Mouse (Mus musculus): ENCODE results near the gene Evc. TPM values are rescaled to one million over a fixed set of nuclear protein-coding genes. Genes with fewer than 3 reads are reported as not detected.

The Evc gene
- polyA plus RNA-seq, 1 experiment from 2014 or later = 6.2 TPM

- H3K27me3 ChIP-seq (replicated peaks; ENCODE audit: control insufficient read depth, insufficient read depth, low read length) = no peaks in the 10 kb centered on the region
- no peaks in the 10 kb centered on the region for H3K4me1 ChIP-seq (replicated peaks; ENCODE audit: control insufficient read depth, insufficient read depth, low read length)
- H3K4me2 ChIP-seq (ENCODE audit: low read length) = no peak overlapping the region
- no peak overlapping the region for H3K27ac ChIP-seq (ENCODE audit: low read length)
- peaks cover 3% of the 10 kb centered on the region; the same call in 1 of the 2 replicates for H3K36me3 ChIP-seq (ENCODE audit: control insufficient read depth, insufficient read depth)
- ATAC-seq = no peak
- no peaks in the 10 kb centered on the region for H3K9me3 ChIP-seq (ENCODE audit: control insufficient read depth, low read length)
- H3K4me3 ChIP-seq (replicated peaks; ENCODE audit: low read length) = no peak overlapping the region
- 81% methylated on average over 2 of the region's 2 CpGs for WGBS
- H3K9ac ChIP-seq (replicated peaks; ENCODE audit: low read depth, low read length) = no peak overlapping the region
Observed at GRCm38 (mm10) chr5:37351791-37352190, 15.1 kb upstream of the Evc start.

GRCm38 (mm10) chr5:37343962-37344361 lies 7.3 kb upstream of the Evc start:
- no peak overlapping the region for H3K27ac ChIP-seq (ENCODE audit: low read length)
- no peaks in the 10 kb centered on the region for H3K27me3 ChIP-seq (replicated peaks; ENCODE audit: control insufficient read depth, insufficient read depth, low read length)
- no peaks in the 10 kb centered on the region for H3K9me3 ChIP-seq (ENCODE audit: control insufficient read depth, low read length)
- H3K4me2 ChIP-seq (ENCODE audit: low read length) = no peak overlapping the region
- no peak overlapping the region for H3K9ac ChIP-seq (replicated peaks; ENCODE audit: low read depth, low read length)
- no peaks in the 10 kb centered on the region for H3K4me1 ChIP-seq (replicated peaks; ENCODE audit: control insufficient read depth, insufficient read depth, low read length)
- no peak overlapping the region for H3K4me3 ChIP-seq (replicated peaks; ENCODE audit: low read length)
- no peaks in the 10 kb centered on the region for H3K36me3 ChIP-seq (ENCODE audit: control insufficient read depth, insufficient read depth)
- WGBS = 90% methylated on average over 2 of the region's 2 CpGs
- ATAC-seq = no peak

- Histone ChIP-seq H3K9ac (replicated peaks; ENCODE audit: low read depth, low read length) (peak within 1 kb of the TSS; percentile 61), H3K4me3 (replicated peaks; ENCODE audit: low read length) (peak within 1 kb of the TSS; percentile 54), H3K4me2 (ENCODE audit: low read length) (peak within 1 kb of the TSS; percentile 94), H3K27me3 (replicated peaks; ENCODE audit: control insufficient read depth, insufficient read depth, low read length) (no peaks in the 10 kb centered on the region), H3K27ac (ENCODE audit: low read length) (no peak within 1 kb of the TSS), H3K4me1 (replicated peaks; ENCODE audit: control insufficient read depth, insufficient read depth, low read length) (peaks cover 22% of the 10 kb centered on the region), H3K9me3 (ENCODE audit: control insufficient read depth, low read length) (no peaks in the 10 kb centered on the region), H3K36me3 (ENCODE audit: control insufficient read depth, insufficient read depth) (no peaks in the 10 kb centered on the region)
- ATAC-seq = peak; percentile 86
- WGBS = 0% methylated on average over 27 of the region's 27 CpGs
Observed at GRCm38 (mm10) chr5:37338288-37338687, 1.6 kb upstream of the Evc start, which contains the start of gene Evc2. Gene Evc2 (plus strand): TSS chr5:37338499.

GRCm38 (mm10) chr5:37337696-37338095 lies 1.0 kb upstream of the Evc start:
- no peak overlapping the region for H3K4me3 ChIP-seq (replicated peaks; ENCODE audit: low read length)
- H3K9me3 ChIP-seq (ENCODE audit: control insufficient read depth, low read length) = no peaks in the 10 kb centered on the region
- no peak for ATAC-seq
- H3K9ac ChIP-seq (replicated peaks; ENCODE audit: low read depth, low read length) = no peak overlapping the region
- no peaks in the 10 kb centered on the region for H3K36me3 ChIP-seq (ENCODE audit: control insufficient read depth, insufficient read depth)
- peak overlapping the region; percentile 76; the same call in 1 of the 2 replicates for H3K4me2 ChIP-seq (ENCODE audit: low read length)
- 75% methylated on average over 3 of the region's 3 CpGs for WGBS
- H3K4me1 ChIP-seq (replicated peaks; ENCODE audit: control insufficient read depth, insufficient read depth, low read length) = peaks cover 22% of the 10 kb centered on the region
- no peak overlapping the region for H3K27ac ChIP-seq (ENCODE audit: low read length)
- H3K27me3 ChIP-seq (replicated peaks; ENCODE audit: control insufficient read depth, insufficient read depth, low read length) = no peaks in the 10 kb centered on the region

GRCm38 (mm10) chr5:37335061-37335460 lies 1.6 kb downstream of the Evc start:
- Histone ChIP-seq H3K9me3 (ENCODE audit: control insufficient read depth, low read length) (no peaks in the 10 kb centered on the region), H3K27me3 (replicated peaks; ENCODE audit: control insufficient read depth, insufficient read depth, low read length) (no peaks in the 10 kb centered on the region), H3K4me2 (ENCODE audit: low read length) (no peak overlapping the region), H3K36me3 (ENCODE audit: control insufficient read depth, insufficient read depth) (no peaks in the 10 kb centered on the region), H3K4me3 (replicated peaks; ENCODE audit: low read length) (no peak overlapping the region), H3K9ac (replicated peaks; ENCODE audit: low read depth, low read length) (no peak overlapping the region), H3K4me1 (replicated peaks; ENCODE audit: control insufficient read depth, insufficient read depth, low read length) (peaks cover 22% of the 10 kb centered on the region), H3K27ac (ENCODE audit: low read length) (no peak overlapping the region)
- no peak for ATAC-seq
- WGBS = 55% methylated on average over 3 of the region's 3 CpGs

GRCm38 (mm10) chr5:37332066-37332465 lies 4.6 kb downstream of the Evc start:
- H3K27me3 ChIP-seq (replicated peaks; ENCODE audit: control insufficient read depth, insufficient read depth, low read length) = no peaks in the 10 kb centered on the region
- peaks cover 7% of the 10 kb centered on the region; the same call in 1 of the 2 replicates for H3K4me1 ChIP-seq (replicated peaks; ENCODE audit: control insufficient read depth, insufficient read depth, low read length)
- H3K9me3 ChIP-seq (ENCODE audit: control insufficient read depth, low read length) = no peaks in the 10 kb centered on the region
- no peaks in the 10 kb centered on the region for H3K36me3 ChIP-seq (ENCODE audit: control insufficient read depth, insufficient read depth)
- no peak overlapping the region for H3K4me3 ChIP-seq (replicated peaks; ENCODE audit: low read length)
- no peak for ATAC-seq
- no peak overlapping the region for H3K27ac ChIP-seq (ENCODE audit: low read length)
- no peak overlapping the region for H3K4me2 ChIP-seq (ENCODE audit: low read length)
- WGBS = 79% methylated on average over 4 of the region's 4 CpGs
- no peak overlapping the region for H3K9ac ChIP-seq (replicated peaks; ENCODE audit: low read depth, low read length)

- no peaks in the 10 kb centered on the region for H3K36me3 ChIP-seq (ENCODE audit: control insufficient read depth, insufficient read depth)
- ATAC-seq = no peak
- no peak overlapping the region for H3K4me3 ChIP-seq (replicated peaks; ENCODE audit: low read length)
- H3K4me1 ChIP-seq (replicated peaks; ENCODE audit: control insufficient read depth, insufficient read depth, low read length) = 0 out of 2 replicates have a peak, but pooled peaks cover 2% of the 10 kb centered on the region
- H3K9me3 ChIP-seq (ENCODE audit: control insufficient read depth, low read length) = no peaks in the 10 kb centered on the region
- 94% methylated on average over 2 of the region's 2 CpGs for WGBS
- no peak overlapping the region for H3K9ac ChIP-seq (replicated peaks; ENCODE audit: low read depth, low read length)
- no peak overlapping the region for H3K27ac ChIP-seq (ENCODE audit: low read length)
- no peak overlapping the region for H3K4me2 ChIP-seq (ENCODE audit: low read length)
- H3K27me3 ChIP-seq (replicated peaks; ENCODE audit: control insufficient read depth, insufficient read depth, low read length) = no peaks in the 10 kb centered on the region
Observed at GRCm38 (mm10) chr5:37331133-37331505, 5.6 kb downstream of the Evc start.

GRCm38 (mm10) chr5:37330449-37331132 lies 6.1 kb downstream of the Evc start:
- no peaks in the 10 kb centered on the region for H3K36me3 ChIP-seq (ENCODE audit: control insufficient read depth, insufficient read depth)
- WGBS = 82% methylated on average over 8 of the region's 8 CpGs
- no peaks in the 10 kb centered on the region for H3K27me3 ChIP-seq (replicated peaks; ENCODE audit: control insufficient read depth, insufficient read depth, low read length)
- H3K9me3 ChIP-seq (ENCODE audit: control insufficient read depth, low read length) = no peaks in the 10 kb centered on the region
- no peaks in the 10 kb centered on the region for H3K4me1 ChIP-seq (replicated peaks; ENCODE audit: control insufficient read depth, insufficient read depth, low read length)
- H3K4me2 ChIP-seq (ENCODE audit: low read length) = no peak overlapping the region
- H3K9ac ChIP-seq (replicated peaks; ENCODE audit: low read depth, low read length) = no peak overlapping the region
- H3K27ac ChIP-seq (ENCODE audit: low read length) = no peak overlapping the region
- no peak overlapping the region for H3K4me3 ChIP-seq (replicated peaks; ENCODE audit: low read length)
- ATAC-seq = no peak

- no peaks in the 10 kb centered on the region for H3K4me1 ChIP-seq (replicated peaks; ENCODE audit: control insufficient read depth, insufficient read depth, low read length)
- no peak overlapping the region for H3K9ac ChIP-seq (replicated peaks; ENCODE audit: low read depth, low read length)
- WGBS = 92% methylated on average over 6 of the region's 6 CpGs
- H3K4me3 ChIP-seq (replicated peaks; ENCODE audit: low read length) = no peak overlapping the region
- no peaks in the 10 kb centered on the region for H3K9me3 ChIP-seq (ENCODE audit: control insufficient read depth, low read length)
- no peaks in the 10 kb centered on the region for H3K27me3 ChIP-seq (replicated peaks; ENCODE audit: control insufficient read depth, insufficient read depth, low read length)
- no peak overlapping the region for H3K27ac ChIP-seq (ENCODE audit: low read length)
- ATAC-seq = no peak
- no peak overlapping the region for H3K4me2 ChIP-seq (ENCODE audit: low read length)
- H3K36me3 ChIP-seq (ENCODE audit: control insufficient read depth, insufficient read depth) = no peaks in the 10 kb centered on the region
Observed at GRCm38 (mm10) chr5:37326675-37327074, 10.0 kb downstream of the Evc start.

All from forebrain, embryonic 16.5 days (tissue).